Mouse (Mus musculus) midbrain, embryonic 16.5 days (tissue): ENCODE measurements at regions not wholly inside any gene's neighbourhood (a gene's known extent, or its start where the extent isn't known, plus 50 kb on each side); places are given as distances from the start of the nearest gene placed in this dataset.

Experiments
- ATAC-seq: fragments of 200-750 bp; cut with Nextera tagmentation; 2 replicates; pipeline ENCODE4 v1.8.0; 2017; ENCODE audit warnings: moderate TSS enrichment
- H3K27ac ChIP-seq: fragments of 300-500 bp; sonication (generic); 2 replicates; pipeline ENCODE4 v1.5.1; 2014; ENCODE audit warnings: mild to moderate bottlenecking, low read length, mixed read lengths
- H3K27me3 ChIP-seq: fragments of 300-500 bp; sonication (generic); 2 replicates; pipeline ENCODE4 v1.6.1; 2014; ENCODE audit warnings: low read depth, low read length, mixed read lengths; ENCODE audit not compliant: control insufficient read depth, insufficient read depth
- H3K36me3 ChIP-seq: fragments of 300-500 bp; sonication (generic); 2 replicates; pipeline ENCODE4 v1.6.1; 2014; ENCODE audit warnings: mild to moderate bottlenecking, low read length, moderate library complexity, mixed read lengths; ENCODE audit not compliant: control insufficient read depth, insufficient read depth
- H3K4me1 ChIP-seq: fragments of 300-500 bp; sonication (generic); 2 replicates; pipeline ENCODE4 v1.6.1; 2014; ENCODE audit warnings: mild to moderate bottlenecking, low read length, mixed read lengths; ENCODE audit not compliant: control insufficient read depth, insufficient read depth
- H3K4me2 ChIP-seq: fragments of 300-500 bp; sonication (generic); 2 replicates; pipeline ENCODE4 v1.6.1; 2014; ENCODE audit warnings: mild to moderate bottlenecking, low read length, mixed read lengths
- H3K4me3 ChIP-seq: fragments of 300-500 bp; sonication (generic); 2 replicates; pipeline ENCODE4 v1.5.1; 2014; ENCODE audit warnings: low read depth, mild to moderate bottlenecking, low read length, moderate library complexity, mixed read lengths
- H3K9ac ChIP-seq: fragments of 300-500 bp; sonication (generic); 2 replicates; pipeline ENCODE4 v1.6.1; 2014; ENCODE audit warnings: low read depth, low read length, mixed read lengths
- H3K9me3 ChIP-seq: fragments of 300-500 bp; sonication (generic); replicated peaks from 2 replicates; pipeline ENCODE4 v1.6.1; 2014; ENCODE audit warnings: mild to moderate bottlenecking, low read length, mixed read lengths; ENCODE audit not compliant: control insufficient read depth, poor library complexity, severe bottlenecking
- WGBS: fragments of 180-500 bp; shearing (Covaris S2); extraction: QIAGEN DNeasy Blood & Tissue Kit; methylation state at CpG from one replicate; pipeline ENCODE4 v1.1.7; 2014; 5-methylcytosine and 5-hydroxymethylcytosine counted together

DNA sequence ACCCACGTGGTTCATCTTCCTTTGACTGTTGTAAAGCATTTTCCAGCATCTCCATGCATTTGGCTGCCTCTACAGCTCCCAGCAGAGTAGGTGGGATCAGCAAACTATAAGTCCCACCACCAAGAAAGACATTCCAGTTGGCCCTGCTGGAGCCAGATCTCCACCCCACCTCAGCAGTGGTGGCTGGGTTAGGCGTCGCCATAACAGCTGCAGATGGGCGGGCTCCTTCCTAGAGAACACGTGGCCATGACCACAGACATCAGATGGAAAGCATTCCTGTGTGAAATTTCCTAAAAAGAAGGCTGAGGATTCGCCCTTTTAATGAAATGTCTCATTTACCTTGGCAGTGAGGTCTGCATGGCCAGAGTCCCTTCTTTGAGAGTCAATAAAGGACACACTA is 140.0 kb upstream of the Bmp4 start:
- no peak overlapping the region for H3K4me2 ChIP-seq
- no peak overlapping the region for H3K4me3 ChIP-seq
- H3K9me3 ChIP-seq = no peaks in the 10 kb centered on the region
- no peaks in the 10 kb centered on the region for H3K27me3 ChIP-seq
- ATAC-seq = no peak
- 83% methylated on average over 6 of the region's 6 CpGs for WGBS
- no peak overlapping the region for H3K27ac ChIP-seq
- H3K36me3 ChIP-seq = no peaks in the 10 kb centered on the region
- no peaks in the 10 kb centered on the region for H3K4me1 ChIP-seq
- H3K9ac ChIP-seq = no peak overlapping the region

GRCm38 (mm10) chr14:46529086-46529715 is 138.7 kb upstream of the Bmp4 start:
- Histone ChIP-seq H3K27me3 (no peaks in the 10 kb centered on the region), H3K9me3 (no peaks in the 10 kb centered on the region), H3K27ac (no peak overlapping the region), H3K9ac (no peak overlapping the region), H3K4me1 (no peaks in the 10 kb centered on the region), H3K4me2 (no peak overlapping the region), H3K4me3 (no peak overlapping the region), H3K36me3 (no peaks in the 10 kb centered on the region)
- 91% methylated on average over 5 of the region's 5 CpGs for WGBS
- no peak for ATAC-seq

DNA sequence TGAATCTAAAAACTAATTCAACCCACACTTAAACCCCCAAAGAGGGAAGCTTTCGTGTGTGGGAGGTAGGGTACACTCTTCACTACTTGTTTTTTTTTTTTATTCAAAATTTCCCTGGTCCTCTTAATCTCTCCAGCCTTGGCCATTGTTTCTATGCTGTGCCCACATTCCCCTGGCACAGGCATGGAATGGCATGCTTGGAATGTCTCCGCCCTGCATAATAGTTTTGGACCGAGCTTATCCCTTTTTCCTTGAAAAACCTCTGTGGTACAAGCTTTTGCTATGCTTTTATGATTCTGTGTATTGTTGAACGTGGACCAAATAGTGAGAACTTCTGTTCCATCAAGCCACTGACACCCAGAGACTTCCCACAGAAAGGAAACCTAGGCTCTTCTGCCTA is 126.8 kb upstream of the Bmp4 start:
- no peak overlapping the region for H3K27ac ChIP-seq
- no peak overlapping the region for H3K4me3 ChIP-seq
- no peak overlapping the region for H3K9ac ChIP-seq
- ATAC-seq = no peak
- no peaks in the 10 kb centered on the region for H3K9me3 ChIP-seq
- no peak overlapping the region for H3K4me2 ChIP-seq
- H3K36me3 ChIP-seq = no peaks in the 10 kb centered on the region
- no peaks in the 10 kb centered on the region for H3K4me1 ChIP-seq
- H3K27me3 ChIP-seq = no peaks in the 10 kb centered on the region
- 61% methylated on average over 4 of the region's 4 CpGs for WGBS

DNA sequence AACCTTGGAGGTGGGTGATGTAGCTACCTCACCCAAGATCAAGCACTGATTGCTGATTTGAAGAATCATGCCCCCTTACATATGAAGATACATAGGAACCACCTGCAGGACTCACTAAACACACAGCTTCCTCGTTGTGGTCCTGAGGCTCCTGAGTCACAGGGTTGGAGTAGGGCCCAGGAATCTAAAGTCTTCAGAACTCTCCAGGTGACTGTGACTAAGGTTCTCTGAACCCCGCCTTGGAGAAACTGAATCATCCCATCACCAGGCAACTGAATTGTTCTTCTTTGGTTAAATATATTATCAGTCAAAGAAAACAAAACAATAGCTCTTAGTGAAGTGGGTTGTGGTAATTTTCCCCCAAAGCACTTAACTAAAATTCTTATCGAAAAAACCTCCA is 125.8 kb upstream of the Bmp4 start:
- no peaks in the 10 kb centered on the region for H3K27me3 ChIP-seq
- no peaks in the 10 kb centered on the region for H3K4me1 ChIP-seq
- ATAC-seq = no peak
- no peaks in the 10 kb centered on the region for H3K9me3 ChIP-seq
- H3K4me3 ChIP-seq = no peak overlapping the region
- no peak overlapping the region for H3K27ac ChIP-seq
- 90% methylated on average over 3 of the region's 3 CpGs for WGBS
- no peak overlapping the region for H3K9ac ChIP-seq
- no peaks in the 10 kb centered on the region for H3K36me3 ChIP-seq
- no peak overlapping the region for H3K4me2 ChIP-seq

DNA sequence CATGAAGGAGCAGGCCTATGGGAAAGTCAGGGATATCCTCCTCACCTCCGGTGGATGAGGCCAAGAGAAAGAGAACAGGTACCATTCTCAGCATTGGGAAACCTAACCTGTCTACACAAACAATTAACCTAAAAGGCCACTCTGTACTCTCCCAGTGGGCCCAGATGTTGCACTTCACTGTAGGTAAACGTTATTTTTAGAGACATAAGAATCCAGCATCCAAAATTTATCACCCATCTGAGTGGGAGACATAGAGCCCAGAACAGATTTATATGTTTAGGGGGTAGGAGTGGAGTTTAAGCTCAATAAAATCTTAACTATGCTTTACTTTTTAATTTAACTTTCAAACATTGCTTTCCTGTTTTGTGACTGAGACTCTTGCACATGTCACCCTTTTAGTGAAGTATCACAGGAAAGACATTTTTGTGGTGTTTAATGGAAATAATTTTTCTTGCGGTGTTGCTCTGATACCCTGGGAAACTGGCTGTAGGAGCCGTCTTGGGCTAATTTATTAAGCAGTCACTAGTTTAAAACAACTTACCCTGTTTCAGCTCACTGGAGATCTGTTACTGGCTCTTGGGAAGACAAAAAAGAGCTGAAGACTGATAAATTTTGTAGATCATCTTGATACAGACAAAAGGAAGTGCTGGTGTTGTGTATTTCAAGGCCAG is 123.9 kb upstream of the Bmp4 start:
- no peaks in the 10 kb centered on the region for H3K36me3 ChIP-seq
- ATAC-seq = no peak
- H3K27ac ChIP-seq = no peak overlapping the region
- H3K9ac ChIP-seq = no peak overlapping the region
- no peaks in the 10 kb centered on the region for H3K27me3 ChIP-seq
- 77% methylated on average over 4 of the region's 4 CpGs for WGBS
- no peaks in the 10 kb centered on the region for H3K4me1 ChIP-seq
- no peak overlapping the region for H3K4me3 ChIP-seq
- no peaks in the 10 kb centered on the region for H3K9me3 ChIP-seq
- H3K4me2 ChIP-seq = no peak overlapping the region

- no peaks in the 10 kb centered on the region for H3K9me3 ChIP-seq
- H3K4me1 ChIP-seq = no peaks in the 10 kb centered on the region
- no peaks in the 10 kb centered on the region for H3K27me3 ChIP-seq
- H3K9ac ChIP-seq = no peak overlapping the region
- WGBS = 95% methylated on average over 1 of the region's 1 CpGs
- ATAC-seq = no peak
- no peaks in the 10 kb centered on the region for H3K36me3 ChIP-seq
- H3K27ac ChIP-seq = no peak overlapping the region
- H3K4me2 ChIP-seq = no peak overlapping the region
- no peak overlapping the region for H3K4me3 ChIP-seq
These were observed 121.6 kb upstream of the Bmp4 start for GRCm38 (mm10) chr14:46512118-46512517.

DNA sequence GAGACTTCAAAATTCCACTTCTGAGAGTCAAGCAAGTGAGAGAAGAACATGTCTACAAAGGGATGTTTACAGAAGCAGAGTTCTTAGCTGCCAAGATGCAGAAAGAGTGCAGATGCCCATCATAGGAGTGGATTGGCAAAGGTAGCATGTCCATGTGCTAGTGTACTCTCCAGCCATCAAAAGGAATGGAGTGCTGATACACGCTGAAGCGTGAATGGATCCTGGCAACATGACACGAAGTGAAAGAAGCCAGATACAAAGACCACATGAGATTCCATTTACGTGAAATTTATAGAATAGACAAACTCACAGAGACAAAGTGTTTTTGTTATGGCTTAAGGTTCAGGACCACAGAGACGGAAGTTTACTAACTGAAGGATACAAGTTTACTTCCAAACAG is 118.4 kb upstream of the Bmp4 start:
- Histone ChIP-seq H3K27ac (no peak overlapping the region), H3K4me3 (no peak overlapping the region), H3K27me3 (no peaks in the 10 kb centered on the region), H3K4me1 (no peaks in the 10 kb centered on the region), H3K9ac (no peak overlapping the region), H3K4me2 (no peak overlapping the region), H3K36me3 (no peaks in the 10 kb centered on the region), H3K9me3 (no peaks in the 10 kb centered on the region)
- 76% methylated on average over 5 of the region's 5 CpGs for WGBS
- ATAC-seq = no peak

DNA sequence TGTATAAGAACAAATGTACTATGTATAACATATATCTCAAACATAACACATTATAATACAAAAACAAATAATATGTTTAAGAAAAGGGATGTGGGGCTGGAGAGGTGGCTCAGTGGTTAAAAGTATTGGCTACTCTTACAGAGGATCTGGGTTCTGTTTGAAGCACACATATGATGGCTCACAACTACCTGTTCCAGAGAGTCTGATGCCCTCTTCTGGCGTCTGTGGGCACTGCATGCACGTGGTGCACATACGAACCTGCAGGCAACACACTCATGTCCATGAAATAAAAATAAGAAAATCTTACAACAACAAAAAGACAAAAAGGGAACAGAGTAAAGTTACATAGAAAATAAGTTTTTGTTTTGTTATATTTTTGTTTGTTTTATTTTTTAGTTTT is 114.8 kb upstream of the Bmp4 start:
- no peak overlapping the region for H3K4me3 ChIP-seq
- H3K9ac ChIP-seq = no peak overlapping the region
- H3K9me3 ChIP-seq = no peaks in the 10 kb centered on the region
- no peak for ATAC-seq
- no peaks in the 10 kb centered on the region for H3K4me1 ChIP-seq
- WGBS = 83% methylated on average over 3 of the region's 3 CpGs
- no peak overlapping the region for H3K27ac ChIP-seq
- H3K4me2 ChIP-seq = no peak overlapping the region
- H3K36me3 ChIP-seq = no peaks in the 10 kb centered on the region
- no peaks in the 10 kb centered on the region for H3K27me3 ChIP-seq

DNA sequence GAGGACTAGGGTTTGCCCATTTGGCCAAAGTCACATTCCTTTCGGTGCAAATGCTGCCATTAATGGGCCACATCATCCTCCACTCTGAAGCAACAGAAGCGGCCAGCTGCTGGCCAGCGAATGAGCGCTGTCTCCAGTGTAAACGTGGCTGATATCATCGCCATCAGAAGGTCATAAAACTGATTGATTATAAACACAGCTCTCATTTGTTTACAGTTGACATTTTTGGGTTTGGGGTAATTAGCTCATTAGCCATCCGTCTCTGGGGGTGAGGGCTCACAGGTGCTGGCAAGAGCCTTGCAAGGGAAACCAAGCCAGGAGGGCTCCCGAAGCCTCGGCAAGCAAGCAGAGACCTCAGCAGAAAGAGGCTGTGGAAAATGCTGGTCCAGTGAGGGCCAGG is 101.1 kb upstream of the Bmp4 start:
- no peak overlapping the region for H3K4me3 ChIP-seq
- H3K36me3 ChIP-seq = no peaks in the 10 kb centered on the region
- no peak overlapping the region for H3K4me2 ChIP-seq
- no peak overlapping the region for H3K9ac ChIP-seq
- ATAC-seq = no peak
- H3K27me3 ChIP-seq = no peaks in the 10 kb centered on the region
- no peaks in the 10 kb centered on the region for H3K9me3 ChIP-seq
- H3K4me1 ChIP-seq = no peaks in the 10 kb centered on the region
- H3K27ac ChIP-seq = no peak overlapping the region
- 86% methylated on average over 9 of the region's 9 CpGs for WGBS
